Mouse (Mus musculus): Measurements from ENCODE around the gene Spata45. TPM values are rescaled to one million over a fixed set of nuclear protein-coding genes. Genes with fewer than 3 reads are reported as not detected.
"Not testable (repeated sequence)": the region's sequence is repeated elsewhere in the genome, so short reads cannot be mapped to it uniquely, and the experiment has no call there.

Gene Spata45
- polyA plus RNA-seq, 1 experiment from 2014 or later = not detected

DNA sequence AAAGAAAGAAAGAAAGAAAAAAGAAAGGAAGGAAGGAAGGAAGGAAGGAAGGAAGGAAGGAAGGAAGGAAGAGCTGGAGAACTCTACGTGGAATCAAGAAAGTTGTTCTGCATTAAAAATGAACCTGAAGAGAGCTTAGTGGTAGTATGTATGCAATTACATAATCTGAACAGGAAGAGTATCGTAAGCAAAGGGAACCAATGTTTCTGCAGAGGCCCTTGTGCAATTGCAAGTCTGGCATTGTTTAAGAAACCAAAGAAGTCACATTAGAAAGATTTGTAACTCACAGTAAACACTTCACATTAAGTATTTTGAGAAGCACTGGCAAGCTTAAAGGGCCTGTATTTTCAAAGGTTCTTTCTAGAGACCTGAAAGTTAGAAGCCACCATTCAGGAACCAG, 13.3 kb upstream of the Spata45 start:
- no peak overlapping the region for H3K9ac ChIP-seq
- WGBS = 92% methylated on average over 2 of the region's 2 CpGs
- ATAC-seq (ENCODE audit: low read depth) = no peak
- H3K4me3 ChIP-seq = no peak overlapping the region
- no peak overlapping the region for H3K27ac ChIP-seq (replicated peaks)
- peaks cover 31% of the 10 kb centered on the region for H3K4me1 ChIP-seq (replicated peaks)
- no peak overlapping the region for H3K4me2 ChIP-seq
- H3K9me3 ChIP-seq = no peaks in the 10 kb centered on the region
- H3K36me3 ChIP-seq = peaks cover 12% of the 10 kb centered on the region
- H3K27me3 ChIP-seq = no peaks in the 10 kb centered on the region

DNA sequence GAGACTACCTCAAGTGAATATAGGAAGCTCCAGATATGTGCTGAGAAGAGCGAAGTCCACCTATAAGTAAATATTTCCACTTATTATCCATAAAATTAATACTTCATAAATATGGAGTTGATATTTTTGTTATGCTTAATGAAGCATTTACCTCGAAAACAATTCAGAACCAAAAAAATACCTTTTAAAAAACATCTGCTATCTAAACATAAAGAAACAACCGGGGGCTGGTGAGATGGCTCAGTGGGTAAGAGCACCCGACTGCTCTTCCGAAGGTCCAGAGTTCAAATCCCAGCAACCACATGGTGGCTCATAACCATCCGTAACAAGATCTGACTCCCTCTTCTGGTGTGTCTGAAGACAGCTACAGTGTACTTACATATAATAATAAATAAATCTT, 12.6 kb upstream of the Spata45 start:
- not testable (repeated sequence) for H3K9ac ChIP-seq; H3K4me3 ChIP-seq; H3K27ac ChIP-seq (replicated peaks); H3K9me3 ChIP-seq; ATAC-seq (ENCODE audit: low read depth); H3K27me3 ChIP-seq
- Histone ChIP-seq H3K4me1 (replicated peaks) (peaks cover 31% of the 10 kb centered on the region), H3K36me3 (peaks cover 12% of the 10 kb centered on the region), H3K4me2 (0 out of 2 replicates have a peak overlapping the region, but pooled peaks have one; percentile 4)
- 91% methylated on average over 6 of the region's 6 CpGs for WGBS

DNA sequence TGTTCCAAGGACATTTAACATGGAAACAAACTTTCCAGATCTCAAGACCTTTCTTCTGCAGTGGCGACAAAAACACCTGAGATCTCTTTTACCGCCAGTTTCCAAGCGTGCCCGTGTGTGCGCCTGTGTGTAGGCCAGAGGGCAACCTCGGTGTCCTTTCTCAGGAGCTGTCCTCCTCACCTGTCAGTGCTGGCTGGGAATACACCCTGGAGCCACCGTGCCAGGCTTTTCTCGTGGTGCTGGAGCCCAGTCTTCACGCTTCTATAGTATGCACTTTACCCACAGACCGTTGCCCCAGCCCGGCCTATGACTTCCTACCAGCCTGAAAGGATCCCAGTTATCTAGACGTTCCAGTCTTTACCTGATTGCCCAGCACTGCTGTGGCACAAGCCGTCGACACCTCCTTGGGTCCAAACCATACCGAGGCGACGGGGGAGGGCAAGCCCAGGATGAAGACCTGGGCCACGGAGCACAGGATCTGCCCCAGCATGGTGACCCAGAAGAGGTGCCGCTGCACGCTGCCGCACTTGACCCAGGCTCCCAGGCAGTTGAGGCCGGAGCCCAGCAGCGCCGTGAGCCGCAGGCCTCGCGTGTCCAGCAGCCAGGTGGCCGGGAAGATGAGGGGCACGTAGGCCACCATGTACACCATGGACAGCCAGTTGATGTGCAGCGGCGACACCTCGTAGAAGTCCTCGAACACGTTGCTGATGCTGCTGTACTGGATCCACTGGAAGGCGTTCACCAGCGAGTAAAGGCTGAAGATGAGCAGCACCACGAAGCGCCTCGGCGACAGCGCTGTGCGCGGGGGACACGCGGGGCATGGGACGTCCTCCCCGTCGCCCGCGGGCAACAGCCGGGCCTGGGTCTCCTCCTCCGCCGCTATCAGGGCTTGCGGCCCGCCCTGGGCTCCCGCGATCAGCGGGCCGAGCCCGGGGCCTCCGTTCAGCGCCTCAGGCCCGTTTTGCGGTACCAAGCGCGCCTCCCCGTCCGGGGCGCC, 11.1 kb upstream of the Spata45 start:
- peak overlapping the region; percentile 80 for H3K4me3 ChIP-seq
- H3K27ac ChIP-seq (replicated peaks) = peak overlapping the region; percentile 91
- H3K9me3 ChIP-seq = no peaks in the 10 kb centered on the region
- peak overlapping the region; percentile 97 for H3K4me2 ChIP-seq
- peak; percentile 70 for ATAC-seq (ENCODE audit: low read depth)
- H3K9ac ChIP-seq = peak overlapping the region; percentile 92
- no peaks in the 10 kb centered on the region for H3K27me3 ChIP-seq
- peaks cover 7% of the 10 kb centered on the region for H3K36me3 ChIP-seq
- WGBS = 2% methylated on average over 67 of the region's 69 CpGs
- peaks cover 31% of the 10 kb centered on the region for H3K4me1 ChIP-seq (replicated peaks)

DNA sequence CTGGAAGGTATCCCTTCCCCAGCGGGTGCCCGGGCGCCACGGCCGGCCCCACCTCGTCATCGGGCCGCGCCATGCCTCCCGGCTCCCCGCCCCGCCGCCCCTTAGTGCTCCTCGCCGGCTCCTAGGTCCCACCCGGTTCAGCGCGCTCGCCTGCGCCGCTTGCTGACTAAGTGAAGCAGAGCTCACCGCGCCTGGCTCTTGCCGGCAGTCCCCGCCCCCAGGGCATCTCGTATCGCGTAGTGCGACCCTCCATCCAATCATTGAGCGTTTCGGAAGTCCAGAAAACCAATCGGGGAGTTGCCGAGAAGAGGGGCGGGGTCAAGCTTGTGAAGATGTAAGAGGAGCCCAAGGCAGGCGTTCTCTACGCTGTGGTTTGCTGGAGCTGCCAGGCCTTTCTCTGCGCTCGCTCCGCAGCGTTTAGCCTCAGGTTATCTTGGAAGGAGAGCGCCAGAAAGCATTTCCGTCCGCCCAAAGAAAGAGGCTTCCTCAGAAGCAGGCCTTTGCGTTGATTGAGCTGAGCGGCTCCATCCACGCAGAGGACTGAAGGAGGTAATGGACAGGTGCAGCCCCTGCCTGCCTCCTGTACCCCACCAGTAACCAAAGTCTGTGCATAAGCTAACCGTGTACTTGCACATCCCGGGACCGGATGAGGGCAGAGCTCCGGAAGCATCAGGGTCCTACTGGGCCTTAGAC, 10.3 kb upstream of the Spata45 start, which contains the start of gene Flvcr1:
Flvcr1 (minus strand) TSS at position 138 of the 693 bp plus-strand sequence.
- H3K4me2 ChIP-seq = peak within 1 kb of the TSS; percentile 97
- H3K36me3 ChIP-seq = peaks cover 7% of the 10 kb centered on the region
- ATAC-seq (ENCODE audit: low read depth) = peak; percentile 100
- WGBS = under 1% methylated on average over 50 of the region's 50 CpGs
- no peaks in the 10 kb centered on the region for H3K27me3 ChIP-seq
- peak within 1 kb of the TSS; percentile 95 for H3K27ac ChIP-seq (replicated peaks)
- peak within 1 kb of the TSS; percentile 92 for H3K9ac ChIP-seq
- peaks cover 31% of the 10 kb centered on the region for H3K4me1 ChIP-seq (replicated peaks)
- peak within 1 kb of the TSS; percentile 80 for H3K4me3 ChIP-seq
- no peaks in the 10 kb centered on the region for H3K9me3 ChIP-seq

DNA sequence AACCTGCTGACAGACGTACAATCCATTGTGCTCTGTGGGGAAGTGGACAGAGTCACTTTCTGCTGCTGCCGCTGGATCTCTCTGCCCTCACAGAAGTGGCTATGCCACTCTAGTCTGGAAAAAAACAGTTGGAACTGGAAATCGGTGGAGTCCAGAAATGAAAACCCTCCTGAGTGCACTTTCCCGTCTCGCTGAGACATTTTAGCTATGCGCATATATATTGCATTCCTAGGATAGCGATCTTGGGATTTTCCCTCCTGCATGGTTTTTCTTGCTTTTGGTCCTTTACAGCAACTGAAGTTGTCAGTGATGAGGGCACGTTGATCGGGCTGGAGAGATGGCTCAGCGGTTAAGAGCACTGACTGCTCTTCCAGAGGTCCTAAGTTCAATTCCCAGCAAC, 6.3 kb upstream of the Spata45 start:
- Histone ChIP-seq H3K4me3 (no peak overlapping the region), H3K4me2 (no peak overlapping the region), H3K27ac (replicated peaks) (no peak overlapping the region), H3K27me3 (no peaks in the 10 kb centered on the region), H3K9ac (no peak overlapping the region), H3K9me3 (no peaks in the 10 kb centered on the region), H3K36me3 (no peaks in the 10 kb centered on the region), H3K4me1 (replicated peaks) (peaks cover 16% of the 10 kb centered on the region)
- no peak for ATAC-seq (ENCODE audit: low read depth)
- 75% methylated on average over 10 of the region's 10 CpGs for WGBS

DNA sequence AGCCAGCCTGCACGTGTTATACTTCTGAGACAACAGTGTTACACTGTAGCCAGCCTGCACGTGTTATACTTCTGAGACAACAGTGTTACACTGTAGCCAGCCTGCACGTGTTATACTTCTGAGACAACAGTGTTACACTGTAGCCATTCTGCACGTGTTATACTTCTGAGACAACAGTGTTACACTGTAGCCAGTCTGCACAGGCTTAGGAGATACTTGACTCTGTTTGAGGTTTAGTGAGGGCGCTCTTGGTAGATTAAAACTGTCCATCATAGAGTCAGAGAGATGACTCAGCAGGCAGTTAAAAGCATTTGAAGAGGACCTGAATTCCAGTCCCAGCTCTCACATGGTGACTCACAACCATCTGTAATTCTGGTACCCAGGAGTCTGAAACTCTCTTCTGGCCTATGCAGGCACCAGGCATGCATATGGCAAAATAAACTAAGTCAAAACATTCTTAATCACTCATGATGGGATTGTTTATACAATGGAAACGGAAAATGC, 5.5 kb upstream of the Spata45 start:
- H3K9me3 ChIP-seq; H3K4me3 ChIP-seq; H3K9ac ChIP-seq; H3K36me3 ChIP-seq; H3K27ac ChIP-seq (replicated peaks); ATAC-seq (ENCODE audit: low read depth); H3K27me3 ChIP-seq; H3K4me2 ChIP-seq: not testable (repeated sequence)
- WGBS = 83% methylated on average over 6 of the region's 6 CpGs
- peaks cover 12% of the 10 kb centered on the region for H3K4me1 ChIP-seq (replicated peaks)

DNA sequence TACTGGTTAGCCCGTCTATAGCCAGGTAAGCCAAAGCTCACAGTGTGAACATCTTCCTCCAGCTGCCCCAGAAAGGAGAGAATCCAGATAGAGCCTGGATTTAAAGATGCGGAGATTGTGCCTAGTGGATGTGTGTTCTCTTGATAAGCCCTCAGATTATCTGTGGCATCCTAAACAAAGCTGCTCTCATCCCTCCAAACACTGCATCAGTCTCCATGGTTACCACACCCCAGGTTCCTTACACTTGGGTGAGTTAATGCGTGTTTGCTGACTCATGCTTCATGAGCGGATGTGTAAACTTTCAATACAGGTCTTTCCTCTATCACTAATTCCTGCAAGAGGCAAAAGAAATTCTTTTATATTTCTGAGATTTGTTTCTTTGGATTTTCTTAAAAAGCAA, 790 bp upstream of the Spata45 start:
- no peak overlapping the region for H3K27ac ChIP-seq (replicated peaks)
- WGBS = 47% methylated on average over 4 of the region's 4 CpGs
- H3K9me3 ChIP-seq = no peaks in the 10 kb centered on the region

DNA sequence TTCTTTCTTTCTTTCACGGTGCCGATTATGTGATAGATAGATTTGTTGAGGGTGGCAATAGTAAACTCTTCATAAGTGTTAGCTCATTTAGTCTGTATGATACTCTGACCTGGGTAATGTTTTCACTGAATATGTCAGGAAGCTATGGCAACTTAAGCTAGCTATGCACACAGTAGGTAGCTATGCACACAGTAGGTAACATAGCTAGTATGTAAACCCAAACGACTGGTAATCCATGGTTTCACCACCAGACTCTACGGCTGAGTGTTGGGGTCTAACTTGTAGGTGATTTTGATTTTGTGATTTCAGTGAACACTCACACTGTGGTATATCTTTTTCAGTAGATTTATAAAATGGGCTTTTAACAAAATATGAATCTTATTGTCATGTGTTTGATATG, 1.6 kb downstream of the Spata45 start:
- WGBS = 88% methylated on average over 4 of the region's 4 CpGs
- no peak for ATAC-seq (ENCODE audit: low read depth)
- Histone ChIP-seq H3K9me3 (no peaks in the 10 kb centered on the region), H3K4me1 (replicated peaks) (no peaks in the 10 kb centered on the region), H3K36me3 (no peaks in the 10 kb centered on the region), H3K27ac (replicated peaks) (no peak overlapping the region), H3K4me2 (no peak overlapping the region), H3K27me3 (no peaks in the 10 kb centered on the region), H3K9ac (no peak overlapping the region), H3K4me3 (no peak overlapping the region)

More for the DNA sequence above, 790 bp upstream of the Spata45 start:
- H3K36me3 ChIP-seq = no peaks in the 10 kb centered on the region
- H3K9ac ChIP-seq = no peak overlapping the region
- no peak overlapping the region for H3K4me3 ChIP-seq
- no peak overlapping the region for H3K4me2 ChIP-seq
- no peaks in the 10 kb centered on the region for H3K27me3 ChIP-seq
- H3K4me1 ChIP-seq (replicated peaks) = no peaks in the 10 kb centered on the region
- no peak for ATAC-seq (ENCODE audit: low read depth)

DNA sequence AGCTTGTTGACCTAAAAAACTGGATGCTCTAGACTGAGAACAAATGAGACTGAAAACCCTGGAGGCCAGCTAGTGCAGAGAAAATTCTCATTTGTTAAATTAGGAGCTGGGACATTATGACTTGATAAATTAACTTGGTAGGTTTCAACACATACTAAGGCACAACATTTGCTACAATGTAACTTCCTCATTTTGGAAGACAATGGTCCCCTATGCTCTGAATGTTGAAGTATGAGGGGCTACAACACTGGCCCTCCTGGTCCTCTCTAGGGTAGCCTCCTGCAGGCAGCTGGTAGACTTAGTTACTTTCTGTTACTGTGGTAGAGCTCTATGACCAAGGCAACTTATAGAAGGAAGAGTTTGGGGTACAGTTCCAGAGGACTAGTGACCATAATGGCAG, 4.9 kb downstream of the Spata45 start:
- no peak overlapping the region for H3K27ac ChIP-seq (replicated peaks)
- H3K9ac ChIP-seq = no peak overlapping the region
- H3K4me2 ChIP-seq = no peak overlapping the region
- no peaks in the 10 kb centered on the region for H3K4me1 ChIP-seq (replicated peaks)
- no peak overlapping the region for H3K4me3 ChIP-seq
- H3K9me3 ChIP-seq = no peaks in the 10 kb centered on the region
- no peaks in the 10 kb centered on the region for H3K36me3 ChIP-seq
- H3K27me3 ChIP-seq = no peaks in the 10 kb centered on the region
- no peak for ATAC-seq (ENCODE audit: low read depth)

DNA sequence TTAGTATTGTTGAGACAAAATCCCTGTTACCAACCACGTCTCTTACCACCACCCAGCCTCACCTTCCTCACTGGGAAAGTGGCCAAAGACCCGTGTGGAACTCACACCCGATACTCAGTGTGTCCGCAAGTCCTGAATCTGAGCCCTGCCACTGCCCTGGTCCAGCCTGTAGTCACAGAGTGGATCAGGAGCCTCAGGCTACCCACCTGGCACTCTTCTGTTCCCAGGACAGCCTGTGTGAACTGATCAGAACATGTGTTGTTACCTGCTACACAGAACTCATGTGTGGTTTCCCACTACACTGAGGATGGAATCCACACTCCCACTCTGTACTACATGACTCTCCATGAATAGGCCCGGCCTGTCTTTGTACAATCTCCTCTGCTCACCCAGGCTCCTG, 5.7 kb downstream of the Spata45 start:
- no peak overlapping the region for H3K4me2 ChIP-seq
- WGBS = 89% methylated on average over 5 of the region's 5 CpGs
- H3K27ac ChIP-seq (replicated peaks) = no peak overlapping the region
- no peaks in the 10 kb centered on the region for H3K9me3 ChIP-seq
- H3K9ac ChIP-seq = no peak overlapping the region
- no peak overlapping the region for H3K4me3 ChIP-seq
- no peaks in the 10 kb centered on the region for H3K36me3 ChIP-seq
- no peaks in the 10 kb centered on the region for H3K4me1 ChIP-seq (replicated peaks)
- ATAC-seq (ENCODE audit: low read depth) = no peak
- H3K27me3 ChIP-seq = no peaks in the 10 kb centered on the region

DNA sequence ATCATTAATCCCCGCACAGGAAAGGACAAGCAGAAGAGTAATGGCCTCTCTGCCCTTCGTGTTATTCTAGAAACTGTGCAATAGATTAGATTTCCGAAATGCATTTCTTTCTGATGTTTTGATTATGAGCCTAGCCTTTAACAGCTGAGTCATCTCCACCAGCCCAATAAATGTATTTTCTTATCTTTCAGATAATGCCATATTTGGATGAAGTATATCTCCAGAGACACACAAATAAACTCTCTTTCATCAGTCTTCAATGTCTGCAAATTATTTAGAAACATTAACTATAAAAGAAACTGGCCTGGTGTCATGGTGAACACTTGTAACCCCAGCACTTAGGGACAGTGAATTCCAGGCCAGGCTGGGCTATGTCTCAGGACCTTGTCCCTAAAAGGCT, 6.2 kb downstream of the Spata45 start:
- no peak overlapping the region for H3K4me2 ChIP-seq
- H3K4me1 ChIP-seq (replicated peaks) = no peaks in the 10 kb centered on the region
- H3K9ac ChIP-seq = no peak overlapping the region
- H3K27me3 ChIP-seq = no peaks in the 10 kb centered on the region
- 90% methylated on average over 3 of the region's 3 CpGs for WGBS
- H3K27ac ChIP-seq (replicated peaks) = no peak overlapping the region
- no peak overlapping the region for H3K4me3 ChIP-seq
- no peaks in the 10 kb centered on the region for H3K9me3 ChIP-seq
- no peak for ATAC-seq (ENCODE audit: low read depth)
- H3K36me3 ChIP-seq = no peaks in the 10 kb centered on the region

DNA sequence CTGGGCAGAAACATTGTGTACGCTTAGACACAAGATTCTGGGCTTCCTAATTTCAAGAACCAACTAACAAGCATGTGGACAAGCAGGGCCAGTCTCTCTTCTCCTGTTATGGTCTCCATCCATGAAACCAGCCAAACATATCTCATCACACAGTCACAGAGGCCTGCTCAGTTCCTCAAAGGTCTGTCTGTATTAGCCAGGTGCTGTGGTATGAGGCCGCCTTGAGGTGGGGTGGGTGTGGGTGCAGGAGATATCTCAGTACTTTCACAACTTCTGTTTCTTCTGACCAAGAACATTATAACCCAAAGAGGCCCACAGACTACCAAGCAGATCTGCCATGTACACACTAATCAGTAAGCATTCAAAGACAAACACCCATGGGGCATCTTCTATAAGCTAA, 8.8 kb downstream of the Spata45 start:
- H3K9ac ChIP-seq = no peak overlapping the region
- no peak for ATAC-seq (ENCODE audit: low read depth)
- no peaks in the 10 kb centered on the region for H3K27me3 ChIP-seq
- no peak overlapping the region for H3K4me2 ChIP-seq
- H3K4me3 ChIP-seq = no peak overlapping the region
- no peaks in the 10 kb centered on the region for H3K9me3 ChIP-seq
- no peak overlapping the region for H3K27ac ChIP-seq (replicated peaks)
- WGBS = 92% methylated on average over 2 of the region's 2 CpGs
- H3K4me1 ChIP-seq (replicated peaks) = no peaks in the 10 kb centered on the region
- no peaks in the 10 kb centered on the region for H3K36me3 ChIP-seq
